Mouse (Mus musculus) thymus, adult 2 months (tissue): ENCODE measurements around the gene Ccdc81. TPM values are rescaled to one million over a fixed set of nuclear protein-coding genes. Genes with fewer than 3 reads are reported as not detected.

ENCODE experiments used
- DNase-seq: peaks from one replicate; pipeline ENCODE4 v3.0.0; 2021
- H3K27ac ChIP-seq: fragments of 200-500 bp; 2 replicates; pipeline ENCODE4 v1.5.1; 2012; ENCODE audit warnings: low read length, control low read depth; ENCODE audit not compliant: control insufficient read depth, insufficient read depth
- H3K27me3 ChIP-seq: fragments of 200-500 bp; 2 replicates; pipeline ENCODE4 v1.6.1; 2012; ENCODE audit warnings: mild to moderate bottlenecking, low read length, moderate library complexity, mixed read lengths; ENCODE audit not compliant: control insufficient read depth, insufficient read depth
- H3K36me3 ChIP-seq: fragments of 200-500 bp; 2 replicates; pipeline ENCODE4 v1.6.1; 2012; ENCODE audit warnings: mild to moderate bottlenecking, low read length, moderate library complexity; ENCODE audit not compliant: control insufficient read depth, insufficient read depth
- H3K4me1 ChIP-seq: fragments of 200-500 bp; replicated peaks from 2 replicates; pipeline ENCODE4 v1.6.1; 2012; ENCODE audit warnings: low read length; ENCODE audit not compliant: control insufficient read depth, insufficient read depth
- H3K4me3 ChIP-seq: fragments of 200-500 bp; 2 replicates; pipeline ENCODE4 v1.5.1; 2012; ENCODE audit warnings: mild to moderate bottlenecking, low read length, control low read depth, moderate library complexity; ENCODE audit not compliant: control insufficient read depth, insufficient read depth
- CTCF ChIP-seq: fragments of 200-500 bp; IDR thresholded peaks from 2 replicates; pipeline ENCODE4 v1.5.1; 2012; ENCODE audit warnings: mild to moderate bottlenecking, control low read depth, low read length, moderate library complexity, borderline replicate concordance; ENCODE audit not compliant: control insufficient read depth, poor library complexity, insufficient read depth; ENCODE audit errors: extremely low read depth
- POLR2A ChIP-seq: fragments of 200-500 bp; IDR thresholded peaks from 2 replicates; pipeline ENCODE4 v1.6.1; 2012; ENCODE audit warnings: mild to moderate bottlenecking, low read length, control low read depth, moderate library complexity; ENCODE audit not compliant: control insufficient read depth, poor library complexity, insufficient read depth; ENCODE audit errors: extremely low read depth
- WGBS: fragments of 180-500 bp; shearing (Covaris S2); methylation state at CpG from one replicate; pipeline ENCODE4 v1.1.7; 2018; 5-methylcytosine and 5-hydroxymethylcytosine counted together
- polyA plus RNA-seq: library from polyadenylated mRNA; depleted of rRNA; stranded (reverse); fragments of >200 nt; gene quantifications from 2 replicates; pipeline ENCODE4 v1.2.3, GENCODE M21; 2012

The Ccdc81 gene
- polyA plus RNA-seq, 1 experiment, result not detected

DNA sequence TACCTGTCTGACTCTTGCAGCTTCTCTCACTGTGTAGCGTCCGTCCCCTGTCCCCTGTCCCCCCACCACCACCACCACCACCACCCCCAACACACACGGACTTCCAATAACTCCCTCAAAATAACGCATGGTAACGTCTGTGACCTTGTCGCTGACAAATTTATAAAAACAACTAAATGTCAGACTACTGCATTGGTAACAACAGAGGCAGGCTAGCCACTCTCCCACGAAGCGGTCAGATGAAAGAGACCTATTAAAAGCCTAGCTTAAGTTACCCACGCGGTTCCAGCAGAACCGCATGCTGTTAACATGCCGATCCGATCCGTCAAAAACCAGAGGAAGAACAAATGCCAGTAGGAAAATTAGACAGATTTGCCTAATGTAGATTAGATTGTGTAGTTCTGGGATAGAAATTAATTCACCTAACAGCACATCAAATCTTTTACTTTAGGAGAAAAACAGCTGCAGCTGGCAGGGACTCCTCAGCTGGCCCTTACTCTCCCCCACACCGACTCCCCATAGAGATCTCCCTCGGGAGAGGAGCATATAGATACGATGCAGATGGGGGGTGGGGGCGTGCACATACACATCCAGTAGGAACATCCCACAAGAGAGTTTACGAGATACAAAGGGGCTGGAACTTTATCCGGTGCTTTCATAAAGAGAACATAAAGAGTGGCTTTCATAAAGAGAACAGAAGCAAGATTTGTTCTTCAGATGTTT is 5.6 kb upstream of the Ccdc81 start:
- no peaks in the 10 kb centered on the region for H3K36me3 ChIP-seq
- no peak overlapping the region for H3K4me3 ChIP-seq
- no peak for DNase-seq
- H3K27ac ChIP-seq, result no peak overlapping the region
- H3K27me3 ChIP-seq, result no peaks in the 10 kb centered on the region
- TF ChIP-seq POLR2A (no peak), CTCF (no peak)
- no peaks in the 10 kb centered on the region for H3K4me1 ChIP-seq
- WGBS, result 90% methylated on average over 20 of the region's 20 CpGs

DNA sequence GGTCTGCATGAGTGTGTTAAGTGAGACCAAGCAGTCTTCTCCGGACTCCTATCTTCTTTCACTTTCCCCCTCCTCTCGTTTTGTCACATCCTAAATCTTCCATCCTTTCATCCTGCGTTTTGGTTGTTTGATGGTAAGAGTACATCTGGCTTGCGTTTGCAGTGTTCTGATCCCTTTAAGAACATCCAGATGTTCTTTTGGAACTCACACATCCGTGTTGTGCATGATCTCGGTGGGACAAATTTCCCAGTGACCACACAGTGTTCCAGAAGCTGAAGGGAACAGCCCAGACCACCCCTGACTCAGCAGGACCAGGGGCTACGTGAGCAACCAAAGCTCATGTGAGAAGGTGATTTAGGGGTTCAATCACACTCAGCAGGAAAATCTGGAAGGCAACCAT is 5.0 kb upstream of the Ccdc81 start:
- no peak for DNase-seq
- Histone ChIP-seq H3K36me3 (no peaks in the 10 kb centered on the region), H3K27ac (no peak overlapping the region), H3K4me3 (no peak overlapping the region), H3K4me1 (no peaks in the 10 kb centered on the region), H3K27me3 (no peaks in the 10 kb centered on the region)
- no peak for TF ChIP-seq CTCF
- TF ChIP-seq POLR2A, result no peak
- 78% methylated on average over 7 of the region's 7 CpGs for WGBS

DNA sequence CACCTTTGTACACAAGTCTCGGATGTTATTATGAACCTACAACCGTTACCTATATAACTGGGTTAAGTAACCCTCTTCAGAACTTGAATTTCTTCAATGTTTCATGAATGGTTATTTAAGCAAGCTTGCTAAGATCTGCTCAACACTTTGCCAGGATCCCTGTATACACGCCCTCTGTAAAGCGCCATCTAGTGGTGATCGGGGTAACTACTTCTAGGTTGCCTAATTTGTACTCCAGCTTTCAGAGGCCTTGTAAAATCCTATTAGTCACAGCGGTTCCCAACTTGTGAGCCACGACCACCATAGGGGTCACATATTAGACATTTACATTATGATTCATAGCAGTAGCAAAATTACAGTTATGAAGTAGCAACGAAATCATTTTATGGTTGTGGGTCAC is 4.5 kb upstream of the Ccdc81 start:
- DNase-seq, result peak; percentile 71
- 30% methylated on average over 8 of the region's 8 CpGs for WGBS
- H3K27me3 ChIP-seq, result no peaks in the 10 kb centered on the region
- no peak overlapping the region for H3K4me3 ChIP-seq
- H3K36me3 ChIP-seq, result no peaks in the 10 kb centered on the region
- TF ChIP-seq POLR2A (no peak), CTCF (no peak)
- H3K4me1 ChIP-seq, result no peaks in the 10 kb centered on the region
- H3K27ac ChIP-seq, result no peak overlapping the region

DNA sequence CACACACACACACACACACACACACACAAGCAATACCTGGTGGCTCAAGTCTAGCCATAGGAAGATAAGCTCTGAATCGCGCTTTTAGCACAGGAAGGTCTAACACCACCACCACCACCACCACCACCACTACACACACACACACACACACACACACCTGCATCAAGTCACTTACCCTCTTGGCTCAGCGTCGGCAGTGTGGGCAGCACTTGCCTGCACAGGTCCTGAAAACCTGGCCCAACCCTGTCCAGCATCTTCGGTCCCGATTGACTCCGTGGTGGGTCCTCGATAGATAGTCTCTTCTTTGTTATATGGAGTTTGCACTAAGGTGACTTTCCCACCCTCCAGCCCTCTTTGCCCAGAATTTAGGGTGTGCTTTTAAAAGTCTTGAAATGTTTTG is 422 bp downstream of the Ccdc81 start:
- H3K27me3 ChIP-seq, result no peaks in the 10 kb centered on the region
- 87% methylated on average over 8 of the region's 8 CpGs for WGBS

DNA sequence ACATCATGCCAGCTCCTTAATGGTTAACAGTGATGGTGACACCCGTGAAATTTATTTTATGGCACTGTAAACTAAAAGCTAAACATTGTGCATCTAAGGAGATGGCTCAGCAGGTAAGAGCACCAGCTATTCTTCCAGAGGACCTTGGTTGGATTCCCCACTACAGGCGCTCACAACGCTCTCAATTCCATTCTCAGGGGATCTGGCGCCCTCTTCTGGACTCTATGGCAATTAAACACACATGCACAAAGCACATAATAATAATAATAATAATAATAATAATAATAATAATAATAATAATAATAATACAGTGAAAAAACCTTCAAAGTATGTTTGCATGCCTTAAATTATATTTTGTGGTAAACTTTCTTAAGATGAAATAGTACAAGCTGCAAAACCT is 11.6 kb downstream of the Ccdc81 start:
- peak; percentile 6 for DNase-seq
- 43% methylated on average over 4 of the region's 4 CpGs for WGBS
- no peaks in the 10 kb centered on the region for H3K27me3 ChIP-seq
- H3K27ac ChIP-seq, result no peak overlapping the region
- no peak overlapping the region for H3K4me3 ChIP-seq
- H3K36me3 ChIP-seq, result no peaks in the 10 kb centered on the region
- H3K4me1 ChIP-seq, result no peaks in the 10 kb centered on the region
- no peak for TF ChIP-seq POLR2A

More for the DNA sequence above, 422 bp downstream of the Ccdc81 start:
- no peak for DNase-seq
- no peaks in the 10 kb centered on the region for H3K36me3 ChIP-seq
- H3K27ac ChIP-seq, result no peak overlapping the region
- no peak overlapping the region for H3K4me3 ChIP-seq
- TF ChIP-seq POLR2A (no peak), CTCF (no peak)
- H3K4me1 ChIP-seq, result no peaks in the 10 kb centered on the region

DNA sequence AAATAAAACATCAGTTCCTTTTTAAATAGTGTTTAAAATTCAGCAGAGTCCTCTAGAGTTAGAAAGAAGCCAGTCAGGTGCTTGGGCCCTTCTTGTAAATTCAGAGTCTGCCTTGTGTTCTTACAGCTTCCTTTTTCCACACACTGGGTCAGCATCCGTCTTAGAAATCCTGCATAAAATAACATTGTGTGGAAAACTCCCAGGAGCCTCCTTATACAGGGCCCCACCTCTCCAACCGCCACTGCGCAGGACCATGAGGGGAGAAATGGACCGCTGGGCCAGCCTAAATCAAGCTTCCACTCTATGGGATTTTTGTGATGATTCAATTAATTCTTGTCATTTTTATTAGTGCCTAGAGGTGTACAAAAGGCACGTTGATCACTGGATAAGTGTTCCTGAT is 12.0 kb downstream of the Ccdc81 start:
- Histone ChIP-seq H3K4me3 (no peak overlapping the region), H3K27me3 (no peaks in the 10 kb centered on the region), H3K27ac (no peak overlapping the region), H3K36me3 (no peaks in the 10 kb centered on the region), H3K4me1 (no peaks in the 10 kb centered on the region)
- DNase-seq, result no peak
- TF ChIP-seq CTCF (no peak), POLR2A (no peak)
- WGBS, result 90% methylated on average over 5 of the region's 5 CpGs

DNA sequence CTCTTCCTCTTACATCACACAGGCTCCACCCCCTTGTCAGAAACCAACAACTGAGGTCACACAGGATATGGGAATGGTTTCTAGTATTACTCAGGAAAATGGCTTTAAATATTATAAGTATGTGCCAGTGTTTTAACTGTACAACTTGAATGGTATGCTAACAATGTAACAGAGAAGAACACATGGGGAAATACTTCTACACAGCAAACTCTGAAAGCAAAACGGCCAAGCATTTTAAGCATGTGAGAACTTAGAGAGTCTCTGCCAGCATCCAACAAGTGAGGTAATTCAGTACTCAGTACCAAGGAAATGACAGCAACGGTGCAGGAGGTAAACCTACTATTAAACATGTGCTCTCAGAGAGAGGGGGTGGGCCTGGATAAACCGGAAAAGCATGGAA is 18.9 kb downstream of the Ccdc81 start:
- Histone ChIP-seq H3K27me3 (no peaks in the 10 kb centered on the region), H3K4me1 (no peaks in the 10 kb centered on the region), H3K36me3 (no peaks in the 10 kb centered on the region), H3K4me3 (no peak overlapping the region), H3K27ac (no peak overlapping the region)
- no peak for DNase-seq
- TF ChIP-seq CTCF (no peak), POLR2A (no peak)
- 73% methylated on average over 3 of the region's 3 CpGs for WGBS
